Comparison of ENCODE assay signal across 28 mouse cellular contexts in genomic region chr9:47861783-47862182, GRCm38 (mm10).
A peak's percentile ranks its signal among the peaks of the same experiment; 100 is the strongest.
DNase-seq lines count a peak whose midpoint lies in the region; ATAC-seq and TF ChIP-seq lines count a peak whose summit lies in the region.
"Had no signal": no experiment of that assay in that cellular context is flagged by ENCODE, and none has a peak within 500 bp of the region (broad histone marks: within the 10 kb centered on the region; RNA-seq: fewer than 3 reads in every experiment).

No protein-coding gene starts in this region.

- 0 out of 2 replicates have a peak overlapping the region, but pooled peaks have one; percentile 24 for H3K27ac ChIP-seq in heart, embryonic 10.5 days
- H3K27ac ChIP-seq in lung, embryonic 15.5 days: no peak overlapping the region
- no peak overlapping the region for H3K27ac ChIP-seq in lung, postnatal 0 days (ENCODE audit: low read length)
- H3K27ac ChIP-seq: heart, embryonic 15.5 days; hindbrain, embryonic 14.5 days; liver, embryonic 12.5 days; midbrain, embryonic 12.5 days; stomach, embryonic 15.5 days had no signal

- H3K27me3 ChIP-seq in heart, embryonic 10.5 days (ENCODE audit: insufficient read depth, poor library complexity, severe bottlenecking): peaks cover 10% of the 10 kb centered on the region; the same call in 1 of the 2 replicates
- H3K27me3 ChIP-seq in lung, embryonic 15.5 days: no peaks in the 10 kb centered on the region
- no peaks in the 10 kb centered on the region for H3K27me3 ChIP-seq in lung, postnatal 0 days (replicated peaks; ENCODE audit: insufficient read depth, low read length)
- H3K27me3 ChIP-seq: CH12.LX; heart, embryonic 15.5 days; liver, embryonic 12.5 days; stomach, embryonic 15.5 days had no signal

- H3K36me3 ChIP-seq in heart, embryonic 10.5 days: no peaks in the 10 kb centered on the region
- no peaks in the 10 kb centered on the region for H3K36me3 ChIP-seq in lung, embryonic 15.5 days
- H3K36me3 ChIP-seq in lung, postnatal 0 days (ENCODE audit: insufficient read depth, low read length): no peaks in the 10 kb centered on the region
- H3K36me3 ChIP-seq: heart, embryonic 15.5 days; liver, embryonic 12.5 days; midbrain, embryonic 12.5 days; stomach, embryonic 15.5 days had no signal

- ATAC-seq in lung, embryonic 15.5 days (ENCODE audit: borderline replicate concordance, extremely low read depth, low FRiP score, low TSS enrichment): peak; percentile 56; the same call in 1 of the 2 replicates
- ATAC-seq in lung, postnatal 0 days: no peak
- ATAC-seq: inflammation-experienced regulatory T-cells, adult 6 months; liver, embryonic 12.5 days; liver, postnatal 0 days had no signal

- no peak for TF ChIP-seq EP300 in lung, postnatal 0 days (IDR thresholded peaks at IDR 0.05)

- H3K9ac ChIP-seq in lung, embryonic 15.5 days: no peak overlapping the region
- no peak overlapping the region for H3K9ac ChIP-seq in lung, postnatal 0 days (replicated peaks; ENCODE audit: low read depth)
- H3K9ac ChIP-seq: heart, embryonic 15.5 days; hindbrain, embryonic 14.5 days; liver, embryonic 12.5 days; liver, postnatal 0 days; midbrain, embryonic 12.5 days; stomach, embryonic 15.5 days had no signal

- WGBS in heart, embryonic 10.5 days: 51% methylated on average over 2 of the region's 2 CpGs
- 48% methylated on average over 2 of the region's 2 CpGs for WGBS in lung, embryonic 15.5 days
- WGBS in lung, postnatal 0 days: 49% methylated on average over 2 of the region's 2 CpGs

- H3K4me3 ChIP-seq in heart, embryonic 10.5 days: no peak overlapping the region
- no peak overlapping the region for H3K4me3 ChIP-seq in lung, embryonic 15.5 days
- H3K4me3 ChIP-seq in lung, postnatal 0 days (ENCODE audit: low read depth, low read length): no peak overlapping the region
- H3K4me3 ChIP-seq: erythroblast, embryonic 14.5 days; heart, embryonic 15.5 days; liver, embryonic 12.5 days; midbrain, embryonic 12.5 days; stomach, embryonic 15.5 days had no signal

- H3K4me1 ChIP-seq in heart, embryonic 10.5 days: peaks cover 22% of the 10 kb centered on the region
- peaks cover 15% of the 10 kb centered on the region for H3K4me1 ChIP-seq in lung, embryonic 15.5 days
- H3K4me1 ChIP-seq in lung, postnatal 0 days (ENCODE audit: insufficient read depth, low read depth, low read length): no peaks in the 10 kb centered on the region
- H3K4me1 ChIP-seq: heart, embryonic 15.5 days; liver, embryonic 12.5 days had no signal

- no peak overlapping the region for H3K4me2 ChIP-seq in lung, embryonic 15.5 days
- no peak overlapping the region for H3K4me2 ChIP-seq in lung, postnatal 0 days (replicated peaks; ENCODE audit: low read depth, low read length)
- H3K4me2 ChIP-seq: heart, embryonic 15.5 days; hindbrain, embryonic 14.5 days; liver, embryonic 12.5 days; midbrain, embryonic 12.5 days; stomach, embryonic 15.5 days had no signal

- H3K9me3 ChIP-seq in heart, embryonic 10.5 days: no peaks in the 10 kb centered on the region
- H3K9me3 ChIP-seq in lung, embryonic 15.5 days: no peaks in the 10 kb centered on the region
- no peaks in the 10 kb centered on the region for H3K9me3 ChIP-seq in lung, postnatal 0 days (ENCODE audit: low read length)
- H3K9me3 ChIP-seq: heart, embryonic 15.5 days; liver, embryonic 12.5 days; midbrain, embryonic 12.5 days; stomach, embryonic 15.5 days had no signal

- DNase-seq in adrenal gland, adult (ENCODE audit: inconsistent age in 2 of 2, low spot score in 1 of 2): peak; percentile 19 to 64
- DNase-seq in adrenal gland, postnatal 4 days (ENCODE audit: low spot score in 2 of 2): no peak
- DNase-seq in heart, embryonic 10.5 days (ENCODE audit: low spot score): no peak
- no peak for DNase-seq in heart, adult 9 months (ENCODE audit: low spot score in 2 of 2)
- no peak for DNase-seq in lung, postnatal 0 days (ENCODE audit: low spot score)
- DNase-seq in ovary, adult 18-20 months (ENCODE audit: low spot score): peak; percentile 26
- no peak for DNase-seq in ovary, postnatal 10 days (ENCODE audit: low spot score)
- DNase-seq: cerebellum, adult 11-12 months; cerebellum, adult 9-11 months; embryo, embryonic 11 days; gastrocnemius, postnatal 10 days; kidney, adult 2 months; kidney, postnatal 10 days; layer of hippocampus, postnatal 36 days; left cerebral cortex, postnatal 4 days; liver, postnatal 0 days; right cerebral cortex, postnatal 25 days; thymus, adult 18-20 months; thymus, postnatal 25 days had no signal

- no peak for TF ChIP-seq CTCF in lung, postnatal 0 days (IDR thresholded peaks at IDR 0.05)

Comparison
In these comparisons a context has a peak if more than half of its experiments do, and no peak if none do; other contexts are left out.
1. DNase-seq: peak in adrenal gland, adult (2 of 2) and ovary, adult 18-20 months (single experiment); none in adrenal gland, postnatal 4 days (0 of 2), heart, embryonic 10.5 days (single experiment), heart, adult 9 months (0 of 2), lung, postnatal 0 days (single experiment) and ovary, postnatal 10 days (single experiment).